Mouse (Mus musculus): ENCODE results near the gene Cox6a1. TPM values are rescaled to one million over a fixed set of nuclear protein-coding genes. Genes with fewer than 3 reads are reported as not detected.

Gene Cox6a1
- polyA plus RNA-seq, 2 experiments: 731 to 747 TPM

GRCm38 (mm10) chr5:115301615-115302014 is 47.2 kb downstream of the Cox6a1 start:
- DNase-seq (ENCODE audit: low read depth in 3 of 3, low spot score in 3 of 3) (no peak), ATAC-seq (ENCODE audit: insufficient read depth) (no peak)
- H3K9me3 ChIP-seq (ENCODE audit: control insufficient read depth, low read length): no peaks in the 10 kb centered on the region
- no peak for TF ChIP-seq CTCF (IDR thresholded peaks at IDR 0.05; ENCODE audit: low read depth)
- no peak for TF ChIP-seq EP300 (IDR thresholded peaks at IDR 0.05; ENCODE audit: low read depth)
- peak overlapping the region; percentile 75 for H3K9ac ChIP-seq (replicated peaks)
- peak overlapping the region; percentile 71 for H3K27ac ChIP-seq
- whole genome bisulfite sequencing (ENCODE audit: insufficient replicate concordance): 33% methylated on average over 13 of the region's 13 CpGs
- peaks cover 18 to 32% of the 10 kb centered on the region in 2 experiments for H3K4me1 ChIP-seq (replicated peaks; ENCODE audit: control insufficient read depth in 2 of 2, insufficient read depth in 2 of 2, low read length in 1 of 2)
- H3K4me2 ChIP-seq (ENCODE audit: low read depth): peak overlapping the region; percentile 95
- H3K4me3 ChIP-seq (ENCODE audit: insufficient read depth in 1 of 2, low read depth in 2 of 2, low read length in 2 of 2): peak overlapping the region; percentile 86 to 90
- peaks cover 25% of the 10 kb centered on the region for H3K36me3 ChIP-seq (replicated peaks; ENCODE audit: control insufficient read depth, insufficient read depth, low read depth)
- no peaks in the 10 kb centered on the region for H3K27me3 ChIP-seq (ENCODE audit: control insufficient read depth, insufficient read depth, low read length)

- H3K9me3 ChIP-seq (ENCODE audit: control insufficient read depth, low read length): no peaks in the 10 kb centered on the region
- peak within 1 kb of the TSS; percentile 74 for H3K27ac ChIP-seq
- peaks cover 31% of the 10 kb centered on the region for H3K36me3 ChIP-seq (replicated peaks; ENCODE audit: control insufficient read depth, insufficient read depth, low read depth)
- under 1% methylated on average over 66 of the region's 66 CpGs for WGBS (ENCODE audit: insufficient replicate concordance)
- peak; percentile 20; the same call in 1 of the 2 replicates for TF ChIP-seq CTCF (IDR thresholded peaks at IDR 0.05; ENCODE audit: low read depth)
- TF ChIP-seq EP300 (IDR thresholded peaks at IDR 0.05; ENCODE audit: low read depth): peak; percentile 69
- DNase-seq (ENCODE audit: low read depth in 3 of 3, low spot score in 3 of 3) (peak; percentile 97 to 98 (median 98)), ATAC-seq (ENCODE audit: insufficient read depth) (peak; percentile 95)
- peak within 1 kb of the TSS; percentile 95 for H3K4me2 ChIP-seq (ENCODE audit: low read depth)
- peak within 1 kb of the TSS; percentile 86 to 94 for H3K4me3 ChIP-seq (ENCODE audit: insufficient read depth in 1 of 2, low read depth in 2 of 2, low read length in 2 of 2)
- H3K9ac ChIP-seq (replicated peaks): peak within 1 kb of the TSS; percentile 89
- peaks cover 24 to 38% of the 10 kb centered on the region in 2 experiments for H3K4me1 ChIP-seq (replicated peaks; ENCODE audit: control insufficient read depth in 2 of 2, insufficient read depth in 2 of 2, low read length in 1 of 2)
- no peaks in the 10 kb centered on the region for H3K27me3 ChIP-seq (ENCODE audit: control insufficient read depth, insufficient read depth, low read length)
Observed at GRCm38 (mm10) chr5:115300792-115301614, 47.8 kb downstream of the Cox6a1 start, which contains the start of gene Dynll1. Gene Dynll1, minus strand, starts transcription at chr5:115300999.

GRCm38 (mm10) chr5:115300035-115300744 is 48.6 kb downstream of the Cox6a1 start:
- Histone ChIP-seq H3K27me3 (ENCODE audit: control insufficient read depth, insufficient read depth, low read length) (no peaks in the 10 kb centered on the region), H3K9ac (replicated peaks) (peak overlapping the region; percentile 89), H3K27ac (peak overlapping the region; percentile 74), H3K4me2 (ENCODE audit: low read depth) (peak overlapping the region; percentile 84), H3K4me1 (replicated peaks; ENCODE audit: control insufficient read depth in 2 of 2, insufficient read depth in 2 of 2, low read length in 1 of 2) (peaks cover 25 to 41% of the 10 kb centered on the region in 2 experiments), H3K9me3 (ENCODE audit: control insufficient read depth, low read length) (no peaks in the 10 kb centered on the region), H3K4me3 (ENCODE audit: insufficient read depth in 1 of 2, low read depth in 2 of 2, low read length in 2 of 2) (peak overlapping the region; percentile 86 to 94), H3K36me3 (replicated peaks; ENCODE audit: control insufficient read depth, insufficient read depth, low read depth) (peaks cover 34% of the 10 kb centered on the region)
- no peak for DNase-seq (ENCODE audit: low read depth in 3 of 3, low spot score in 3 of 3)
- WGBS (ENCODE audit: insufficient replicate concordance): under 1% methylated on average over 46 of the region's 46 CpGs
- peak; percentile 19 for ATAC-seq (ENCODE audit: insufficient read depth)
- no peak for TF ChIP-seq EP300 (IDR thresholded peaks at IDR 0.05; ENCODE audit: low read depth)
- peak; percentile 32; the same call in 1 of the 2 replicates for TF ChIP-seq CTCF (IDR thresholded peaks at IDR 0.05; ENCODE audit: low read depth)

GRCm38 (mm10) chr5:115296347-115296746 is 52.4 kb downstream of the Cox6a1 start:
- no peak for TF ChIP-seq CTCF (IDR thresholded peaks at IDR 0.05; ENCODE audit: low read depth)
- no peak for TF ChIP-seq EP300 (IDR thresholded peaks at IDR 0.05; ENCODE audit: low read depth)
- Histone ChIP-seq H3K4me2 (ENCODE audit: low read depth) (peak overlapping the region; percentile 39), H3K36me3 (replicated peaks; ENCODE audit: control insufficient read depth, insufficient read depth, low read depth) (peaks cover 38% of the 10 kb centered on the region), H3K27ac (peak overlapping the region; percentile 59), H3K9ac (replicated peaks) (peak overlapping the region; percentile 35; the same call in 1 of the 2 replicates), H3K4me1 (replicated peaks; ENCODE audit: control insufficient read depth in 2 of 2, insufficient read depth in 2 of 2, low read length in 1 of 2) (peaks cover 17 to 33% of the 10 kb centered on the region in 2 experiments), H3K27me3 (ENCODE audit: control insufficient read depth, insufficient read depth, low read length) (no peaks in the 10 kb centered on the region), H3K4me3 (ENCODE audit: insufficient read depth in 1 of 2, low read depth in 2 of 2, low read length in 2 of 2) (no peak overlapping the region), H3K9me3 (ENCODE audit: control insufficient read depth, low read length) (no peaks in the 10 kb centered on the region)
- WGBS (ENCODE audit: insufficient replicate concordance): 50% methylated on average over 10 of the region's 10 CpGs
- ATAC-seq (ENCODE audit: insufficient read depth) (no peak), DNase-seq (ENCODE audit: low read depth in 3 of 3, low spot score in 3 of 3) (no peak)

Other genes starting within 250 kb of the Cox6a1 start
- 26.0 and 26.4 TPM in 2 replicates for gene Acads, start 229.6 kb downstream of the Cox6a1 start, polyA plus RNA-seq (2012; rRNA removed)
- gene Acads, start 229.6 kb downstream of the Cox6a1 start, polyA plus RNA-seq (2014; fragmentation: Nextera tagmentation; extraction: Ambion mirVana): 21.2 and 22.9 TPM in 2 replicates
- gene Unc119b, start 214.0 kb downstream of the Cox6a1 start, polyA plus RNA-seq (2012; rRNA removed): 6.2 and 6.3 TPM in 2 replicates
- 5.6 and 7.5 TPM in 2 replicates for gene Unc119b, start 214.0 kb downstream of the Cox6a1 start, polyA plus RNA-seq (2014; fragmentation: Nextera tagmentation; extraction: Ambion mirVana)
- 22.3 and 34.1 TPM in 2 replicates for gene Mlec, start 190.8 kb downstream of the Cox6a1 start, polyA plus RNA-seq (2012; rRNA removed)
- gene Mlec, start 190.8 kb downstream of the Cox6a1 start, polyA plus RNA-seq (2014; fragmentation: Nextera tagmentation; extraction: Ambion mirVana): 13.9 and 16.1 TPM in 2 replicates
- 0.13 and 0.26 TPM in 2 replicates for gene Cabp1, start 154.6 kb downstream of the Cox6a1 start, polyA plus RNA-seq (2012; rRNA removed)
- 0.14 TPM in 1 of 2 replicates, not detected in the other for gene Cabp1, start 154.6 kb downstream of the Cox6a1 start, polyA plus RNA-seq (2014; fragmentation: Nextera tagmentation; extraction: Ambion mirVana)
- gene Pop5, start 113.1 kb downstream of the Cox6a1 start, polyA plus RNA-seq (2012; rRNA removed): 45.0 and 55.2 TPM in 2 replicates
- gene Pop5, start 113.1 kb downstream of the Cox6a1 start, polyA plus RNA-seq (2014; fragmentation: Nextera tagmentation; extraction: Ambion mirVana): 95.5 and 106 TPM in 2 replicates
- gene Rnf10, start 76.1 kb downstream of the Cox6a1 start, polyA plus RNA-seq (2012; rRNA removed): 84.1 and 97.0 TPM in 2 replicates
- 60.2 and 68.3 TPM in 2 replicates for gene Rnf10, start 76.1 kb downstream of the Cox6a1 start, polyA plus RNA-seq (2014; fragmentation: Nextera tagmentation; extraction: Ambion mirVana)
- 8.2 and 10.3 TPM in 2 replicates for gene Coq5, start 69.3 kb downstream of the Cox6a1 start, polyA plus RNA-seq (2012; rRNA removed)
- gene Coq5, start 69.3 kb downstream of the Cox6a1 start, polyA plus RNA-seq (2014; fragmentation: Nextera tagmentation; extraction: Ambion mirVana): 28.4 and 28.7 TPM in 2 replicates
- 63.0 and 152 TPM in 2 replicates for gene Dynll1, start 48.0 kb downstream of the Cox6a1 start, polyA plus RNA-seq (2012; rRNA removed)
- gene Dynll1, start 48.0 kb downstream of the Cox6a1 start, polyA plus RNA-seq (2014; fragmentation: Nextera tagmentation; extraction: Ambion mirVana): 636 and 642 TPM in 2 replicates
- gene Srsf9, start 21.8 kb downstream of the Cox6a1 start, polyA plus RNA-seq (2012; rRNA removed): 31.8 and 46.2 TPM in 2 replicates
- 81.6 and 93.6 TPM in 2 replicates for gene Srsf9, start 21.8 kb downstream of the Cox6a1 start, polyA plus RNA-seq (2014; fragmentation: Nextera tagmentation; extraction: Ambion mirVana)
- gene Gatc, start 7.8 kb downstream of the Cox6a1 start, polyA plus RNA-seq (2012; rRNA removed): 11.6 and 12.5 TPM in 2 replicates
- 13.6 and 15.4 TPM in 2 replicates for gene Gatc, start 7.8 kb downstream of the Cox6a1 start, polyA plus RNA-seq (2014; fragmentation: Nextera tagmentation; extraction: Ambion mirVana)
- 11.0 and 15.4 TPM in 2 replicates for gene Triap1, start 7.8 kb downstream of the Cox6a1 start, polyA plus RNA-seq (2012; rRNA removed)
- gene Triap1, start 7.8 kb downstream of the Cox6a1 start, polyA plus RNA-seq (2014; fragmentation: Nextera tagmentation; extraction: Ambion mirVana): 28.9 and 30.8 TPM in 2 replicates
- gene Msi1, start 80.6 kb upstream of the Cox6a1 start, polyA plus RNA-seq (2012; rRNA removed): 0.95 and 1.2 TPM in 2 replicates
- 0.37 and 0.59 TPM in 2 replicates for gene Msi1, start 80.6 kb upstream of the Cox6a1 start, polyA plus RNA-seq (2014; fragmentation: Nextera tagmentation; extraction: Ambion mirVana)
- not detected in 2 replicates for gene Pla2g1b, start 117.3 kb upstream of the Cox6a1 start, polyA plus RNA-seq (2012; rRNA removed)
- not detected in 2 replicates for gene Pla2g1b, start 117.3 kb upstream of the Cox6a1 start, polyA plus RNA-seq (2014; fragmentation: Nextera tagmentation; extraction: Ambion mirVana)
- gene Sirt4, start 135.7 kb upstream of the Cox6a1 start, polyA plus RNA-seq (2012; rRNA removed): 8.4 and 9.4 TPM in 2 replicates
- gene Sirt4, start 135.7 kb upstream of the Cox6a1 start, polyA plus RNA-seq (2014; fragmentation: Nextera tagmentation; extraction: Ambion mirVana): 2.8 and 3.9 TPM in 2 replicates
- gene Pxn, start 157.7 kb upstream of the Cox6a1 start, polyA plus RNA-seq (2012; rRNA removed): 12.9 and 13.7 TPM in 2 replicates
- 4.8 and 5.6 TPM in 2 replicates for gene Pxn, start 157.7 kb upstream of the Cox6a1 start, polyA plus RNA-seq (2014; fragmentation: Nextera tagmentation; extraction: Ambion mirVana)
- 1,933 and 2,132 TPM in 2 replicates for gene Rplp0, start 210.5 kb upstream of the Cox6a1 start, polyA plus RNA-seq (2012; rRNA removed)
- 1,503 and 1,567 TPM in 2 replicates for gene Rplp0, start 210.5 kb upstream of the Cox6a1 start, polyA plus RNA-seq (2014; fragmentation: Nextera tagmentation; extraction: Ambion mirVana)
- gene Gcn1l1, start 216.3 kb upstream of the Cox6a1 start, polyA plus RNA-seq (2012; rRNA removed): 11.4 and 11.8 TPM in 2 replicates
- gene Gcn1l1, start 216.3 kb upstream of the Cox6a1 start, polyA plus RNA-seq (2014; fragmentation: Nextera tagmentation; extraction: Ambion mirVana): 14.4 and 14.8 TPM in 2 replicates

Data from liver, embryonic 14.5 days (tissue).